Mouse (Mus musculus) embryonic facial prominence, embryonic 11.5 days (tissue): ENCODE measurements around the gene Iqsec3. TPM values are rescaled to one million over a fixed set of nuclear protein-coding genes. Genes with fewer than 3 reads are reported as not detected.

Source experiments
- ATAC-seq: fragments of 200-750 bp; cut with Nextera tagmentation; replicated peaks from 2 replicates; pipeline ENCODE4 v1.8.0; 2017; ENCODE audit warnings: low read depth; ENCODE audit not compliant: insufficient number of reproducible peaks, low FRiP score, low TSS enrichment
- DNase-seq: peaks from one replicate; pipeline ENCODE4 v3.0.0-alpha.2; 2015; ENCODE audit warnings: low spot score
- H3K27ac ChIP-seq: fragments of 300-500 bp; sonication (generic); replicated peaks from 2 replicates; pipeline ENCODE4 v1.5.1; 2014; ENCODE audit warnings: mild to moderate bottlenecking, low read depth, low read length, control low read depth
- H3K27me3 ChIP-seq: fragments of 300-500 bp; sonication (generic); 2 replicates; pipeline ENCODE4 v1.6.1; 2014; ENCODE audit warnings: mild to moderate bottlenecking, low read length, moderate library complexity, mixed read lengths; ENCODE audit not compliant: control insufficient read depth, insufficient read depth
- H3K36me3 ChIP-seq: fragments of 300-500 bp; sonication (generic); replicated peaks from 2 replicates; pipeline ENCODE4 v1.6.1; 2014; ENCODE audit warnings: low read depth, mild to moderate bottlenecking, low read length, moderate library complexity, mixed read lengths; ENCODE audit not compliant: control insufficient read depth, insufficient read depth
- H3K4me1 ChIP-seq: fragments of 300-500 bp; sonication (generic); 2 replicates; pipeline ENCODE4 v1.6.1; 2014; ENCODE audit warnings: low read length, mixed read lengths; ENCODE audit not compliant: control insufficient read depth, insufficient read depth
- H3K4me2 ChIP-seq: fragments of 300-500 bp; sonication (generic); 2 replicates; pipeline ENCODE4 v1.6.1; 2014; ENCODE audit warnings: low read depth, mild to moderate bottlenecking, control low read depth, low read length, moderate library complexity
- H3K4me3 ChIP-seq: fragments of 300-500 bp; sonication (generic); 2 replicates; pipeline ENCODE4 v1.5.1; 2014; ENCODE audit warnings: low read depth, low read length, control low read depth
- H3K9ac ChIP-seq: fragments of 300-500 bp; sonication (generic); replicated peaks from 2 replicates; pipeline ENCODE4 v1.6.1; 2014; ENCODE audit warnings: mild to moderate bottlenecking, control low read depth, low read length
- H3K9me3 ChIP-seq: fragments of 300-500 bp; sonication (generic); replicated peaks from 2 replicates; pipeline ENCODE4 v1.6.1; 2016; ENCODE audit warnings: mild to moderate bottlenecking, low read length, inconsistent platforms, mixed read lengths; ENCODE audit not compliant: control insufficient read depth
- WGBS: fragments of 180-500 bp; shearing (Covaris S2); extraction: QIAGEN DNeasy Blood & Tissue Kit; methylation state at CpG from one replicate; pipeline ENCODE4 v1.1.7; 2014; 5-methylcytosine and 5-hydroxymethylcytosine counted together
- polyA plus RNA-seq: library from polyadenylated mRNA; unstranded; fragments of >200 nt; fragmentation: Nextera tagmentation; extraction: Ambion mirVana; gene quantifications from 2 replicates; pipeline ENCODE4 v1.2.1, GENCODE M21; 2014

Gene Iqsec3
- polyA plus RNA-seq: 0.13 and 0.53 TPM in 2 replicates

GRCm38 (mm10) chr6:121473093-121473821 lies at the start of gene Iqsec3:
TSS of gene Iqsec3 (minus strand) at chr6:121473678.
- Histone ChIP-seq H3K9ac (no peak within 1 kb of the TSS; the same call in 1 of the 2 replicates), H3K27me3 (peaks cover 3% of the 10 kb centered on the region; the same call in 1 of the 2 replicates), H3K4me3 (peak within 1 kb of the TSS; percentile 35), H3K27ac (no peak within 1 kb of the TSS), H3K36me3 (no peaks in the 10 kb centered on the region), H3K4me2 (peak within 1 kb of the TSS; percentile 80), H3K9me3 (no peaks in the 10 kb centered on the region), H3K4me1 (no peaks in the 10 kb centered on the region)
- DNase-seq (peak; percentile 94), ATAC-seq (peak; percentile 94)
- 0% methylated on average over 52 of the region's 65 CpGs for WGBS

- Histone ChIP-seq H3K9ac (no peak overlapping the region), H3K4me2 (no peak overlapping the region), H3K4me1 (no peaks in the 10 kb centered on the region), H3K36me3 (no peaks in the 10 kb centered on the region), H3K9me3 (no peaks in the 10 kb centered on the region), H3K27me3 (no peaks in the 10 kb centered on the region), H3K27ac (no peak overlapping the region), H3K4me3 (no peak overlapping the region)
- ATAC-seq: no peak
- DNase-seq: no peak
- WGBS: 71% methylated on average over 5 of the region's 5 CpGs
These were observed 48.7 kb upstream of the Iqsec3 start for GRCm38 (mm10) chr6:121522106-121522705.

DNA sequence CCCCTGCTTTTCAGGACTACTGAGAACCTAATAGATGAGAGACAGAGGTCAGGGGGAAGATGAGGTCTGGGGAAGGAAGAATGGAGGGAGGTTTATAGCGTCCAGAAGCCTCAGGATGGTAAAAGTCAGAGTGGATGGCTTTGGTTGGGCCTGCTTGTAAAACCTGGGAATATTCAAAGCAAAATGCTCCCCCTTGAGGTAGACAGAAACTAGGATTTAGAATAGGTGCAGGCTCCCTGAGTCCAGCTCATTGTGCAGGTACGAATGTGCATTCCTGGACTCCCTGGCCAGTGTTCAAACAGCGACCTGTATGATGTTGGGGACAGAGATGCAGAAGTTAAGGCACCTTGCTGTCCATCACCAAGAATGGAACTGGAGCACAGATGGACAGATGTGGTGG lies 47.6 kb upstream of the Iqsec3 start:
- no peaks in the 10 kb centered on the region for H3K9me3 ChIP-seq
- H3K4me3 ChIP-seq: no peak overlapping the region
- ATAC-seq (no peak), DNase-seq (no peak)
- H3K9ac ChIP-seq: no peak overlapping the region
- no peaks in the 10 kb centered on the region for H3K4me1 ChIP-seq
- no peak overlapping the region for H3K27ac ChIP-seq
- H3K27me3 ChIP-seq: no peaks in the 10 kb centered on the region
- no peaks in the 10 kb centered on the region for H3K36me3 ChIP-seq
- no peak overlapping the region for H3K4me2 ChIP-seq
- 81% methylated on average over 3 of the region's 3 CpGs for WGBS

GRCm38 (mm10) chr6:121519896-121520295 lies 46.4 kb upstream of the Iqsec3 start:
- Histone ChIP-seq H3K36me3 (no peaks in the 10 kb centered on the region), H3K4me1 (no peaks in the 10 kb centered on the region), H3K4me3 (no peak overlapping the region), H3K9ac (no peak overlapping the region), H3K4me2 (no peak overlapping the region), H3K27me3 (no peaks in the 10 kb centered on the region), H3K27ac (no peak overlapping the region), H3K9me3 (no peaks in the 10 kb centered on the region)
- DNase-seq (no peak), ATAC-seq (no peak)
- WGBS: 50% methylated on average over 2 of the region's 2 CpGs

DNA sequence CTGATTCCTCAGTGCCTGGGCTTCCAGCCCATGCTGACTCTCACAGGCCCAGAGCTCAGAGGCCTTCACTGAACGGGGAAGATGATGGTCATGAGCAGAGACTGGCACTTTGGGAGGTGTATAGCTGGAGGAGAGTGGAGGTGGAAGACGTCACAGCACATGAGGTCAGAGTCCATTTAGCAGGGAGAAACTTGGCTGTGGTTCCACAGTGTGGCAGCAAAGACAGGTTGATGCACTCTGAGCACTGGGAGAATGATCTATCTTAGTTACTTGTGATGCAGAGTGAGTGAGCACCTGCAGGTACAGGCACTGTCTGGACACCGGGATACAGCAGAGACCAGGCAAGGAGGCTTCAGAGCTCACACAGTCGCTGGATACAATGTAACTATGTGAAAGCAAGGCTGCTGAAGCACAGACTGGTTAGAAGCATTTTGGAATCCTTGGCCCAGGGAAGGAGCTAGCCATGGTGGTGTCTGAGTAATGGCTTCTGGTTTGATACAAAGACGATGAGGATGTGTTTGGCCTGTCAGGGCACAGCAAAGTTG lies 45.9 kb upstream of the Iqsec3 start:
- Histone ChIP-seq H3K4me3 (no peak overlapping the region), H3K27ac (no peak overlapping the region), H3K9ac (no peak overlapping the region), H3K9me3 (no peaks in the 10 kb centered on the region), H3K4me2 (no peak overlapping the region), H3K4me1 (no peaks in the 10 kb centered on the region), H3K27me3 (no peaks in the 10 kb centered on the region), H3K36me3 (no peaks in the 10 kb centered on the region)
- ATAC-seq: no peak
- 80% methylated on average over 5 of the region's 5 CpGs for WGBS
- DNase-seq: no peak

- Histone ChIP-seq H3K9ac (no peak overlapping the region), H3K36me3 (no peaks in the 10 kb centered on the region), H3K4me3 (no peak overlapping the region), H3K4me2 (no peak overlapping the region), H3K27me3 (no peaks in the 10 kb centered on the region), H3K4me1 (no peaks in the 10 kb centered on the region), H3K27ac (no peak overlapping the region), H3K9me3 (no peaks in the 10 kb centered on the region)
- no peak for ATAC-seq
- no peak for DNase-seq
- WGBS: 83% methylated on average over 6 of the region's 6 CpGs
These were observed 44.2 kb upstream of the Iqsec3 start for GRCm38 (mm10) chr6:121517726-121518125.

DNA sequence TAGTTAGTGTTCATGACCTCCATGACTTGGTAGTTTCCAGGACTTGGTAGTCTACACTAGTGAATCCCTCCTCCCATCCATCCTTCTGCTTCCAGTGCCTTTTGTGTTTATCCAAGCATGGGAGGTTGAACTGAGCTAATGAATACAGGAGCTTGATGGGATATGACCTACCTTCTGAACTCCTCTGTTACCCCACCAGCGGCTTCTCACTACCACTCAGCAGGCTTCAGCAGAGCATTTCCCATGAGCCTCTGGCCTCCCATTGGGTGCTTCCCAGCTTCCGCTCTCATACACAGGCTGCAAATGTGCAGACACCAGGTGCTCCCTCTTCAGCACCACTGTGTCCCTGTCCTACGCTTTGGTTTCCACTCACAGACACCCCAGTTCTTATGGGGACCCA lies 36.9 kb upstream of the Iqsec3 start:
- Histone ChIP-seq H3K9me3 (no peaks in the 10 kb centered on the region), H3K9ac (no peak overlapping the region), H3K27ac (no peak overlapping the region), H3K27me3 (no peaks in the 10 kb centered on the region), H3K4me3 (no peak overlapping the region), H3K4me2 (no peak overlapping the region), H3K36me3 (no peaks in the 10 kb centered on the region), H3K4me1 (no peaks in the 10 kb centered on the region)
- no peak for ATAC-seq
- 83% methylated on average over 3 of the region's 3 CpGs for WGBS
- no peak for DNase-seq

DNA sequence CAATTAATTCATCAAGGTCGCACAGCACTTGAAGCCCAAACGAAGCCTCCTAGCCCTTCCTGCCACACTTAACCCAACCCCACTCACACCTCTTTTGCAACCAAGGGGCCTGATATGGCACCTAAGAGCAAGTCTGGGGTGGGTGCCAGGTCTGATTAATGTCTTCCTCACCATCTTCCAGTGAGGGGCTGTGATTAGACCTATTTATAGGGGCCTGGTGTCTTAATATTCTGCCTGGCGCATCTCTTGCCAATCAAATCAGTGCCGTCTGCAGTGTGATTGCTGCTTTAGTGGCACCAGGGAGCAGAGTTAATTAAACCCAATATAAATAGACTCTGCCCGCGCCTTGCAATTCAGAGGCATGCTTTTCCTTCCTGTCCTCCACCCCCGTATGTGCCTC lies 36.4 kb upstream of the Iqsec3 start:
- no peaks in the 10 kb centered on the region for H3K9me3 ChIP-seq
- ATAC-seq (no peak), DNase-seq (no peak)
- no peak overlapping the region for H3K4me3 ChIP-seq
- H3K4me1 ChIP-seq: no peaks in the 10 kb centered on the region
- H3K9ac ChIP-seq: no peak overlapping the region
- no peaks in the 10 kb centered on the region for H3K36me3 ChIP-seq
- H3K27me3 ChIP-seq: no peaks in the 10 kb centered on the region
- 85% methylated on average over 7 of the region's 7 CpGs for WGBS
- no peak overlapping the region for H3K27ac ChIP-seq
- no peak overlapping the region for H3K4me2 ChIP-seq
